Mouse (Mus musculus) liver, embryonic 13.5 days (tissue): Measurements from ENCODE around the gene Glb1l. TPM values are rescaled to one million over a fixed set of nuclear protein-coding genes. Genes with fewer than 3 reads are reported as not detected.
A peak's percentile ranks its signal among the peaks of the same experiment; 100 is the strongest.
"Not testable (repeated sequence)": the region's sequence is repeated elsewhere in the genome, so short reads cannot be mapped to it uniquely, and the experiment has no call there.

Experiments used
- ATAC-seq: fragments of 200-750 bp; cut with Nextera tagmentation; 2 replicates; pipeline ENCODE4 v1.8.0; 2017; ENCODE audit warnings: low read depth, mild to moderate bottlenecking, moderate number of reproducible peaks, moderate library complexity
- DNase-seq: peaks from one replicate; pipeline ENCODE4 v3.0.0; 2022
- H3K27ac ChIP-seq: fragments of 300-500 bp; sonication (generic); 2 replicates; pipeline ENCODE4 v1.5.1; 2015; ENCODE audit warnings: moderate library complexity, mild to moderate bottlenecking, inconsistent platforms
- H3K27me3 ChIP-seq: fragments of 300-500 bp; sonication (generic); 2 replicates; pipeline ENCODE4 v1.6.1; 2015; ENCODE audit warnings: mild to moderate bottlenecking, inconsistent platforms
- H3K36me3 ChIP-seq: fragments of 300-500 bp; sonication (generic); 2 replicates; pipeline ENCODE4 v1.6.1; 2015; ENCODE audit warnings: mild to moderate bottlenecking, inconsistent platforms
- H3K4me1 ChIP-seq: fragments of 300-500 bp; sonication (generic); replicated peaks from 2 replicates; pipeline ENCODE4 v1.6.1; 2015; ENCODE audit warnings: inconsistent platforms
- H3K4me2 ChIP-seq: fragments of 300-500 bp; sonication (generic); 2 replicates; pipeline ENCODE4 v1.6.1; 2015; ENCODE audit warnings: inconsistent platforms, mild to moderate bottlenecking, moderate library complexity
- H3K4me3 ChIP-seq: fragments of 300-500 bp; sonication (generic); replicated peaks from 2 replicates; pipeline ENCODE4 v1.5.1; 2015; ENCODE audit warnings: mild to moderate bottlenecking, inconsistent platforms
- H3K9ac ChIP-seq: fragments of 300-500 bp; sonication (generic); 2 replicates; pipeline ENCODE4 v1.6.1; 2015; ENCODE audit warnings: mild to moderate bottlenecking, inconsistent platforms
- H3K9me3 ChIP-seq: fragments of 300-500 bp; sonication (generic); replicated peaks from 2 replicates; pipeline ENCODE4 v1.6.1; 2016; ENCODE audit warnings: inconsistent platforms
- WGBS: fragments of 180-500 bp; shearing (Covaris S2); methylation state at CpG from one replicate; pipeline ENCODE4 v1.1.7; 2015; ENCODE audit not compliant: insufficient replicate concordance; 5-methylcytosine and 5-hydroxymethylcytosine counted together
- polyA plus RNA-seq: library from polyadenylated mRNA; unstranded; fragments of >200 nt; fragmentation: Nextera tagmentation; extraction: Ambion mirVana; gene quantifications from 2 replicates; pipeline ENCODE4 v1.2.1, GENCODE M21; 2015

Gene Glb1l
- polyA plus RNA-seq, 1 experiment from 2014 or later: 3.8 TPM

DNA sequence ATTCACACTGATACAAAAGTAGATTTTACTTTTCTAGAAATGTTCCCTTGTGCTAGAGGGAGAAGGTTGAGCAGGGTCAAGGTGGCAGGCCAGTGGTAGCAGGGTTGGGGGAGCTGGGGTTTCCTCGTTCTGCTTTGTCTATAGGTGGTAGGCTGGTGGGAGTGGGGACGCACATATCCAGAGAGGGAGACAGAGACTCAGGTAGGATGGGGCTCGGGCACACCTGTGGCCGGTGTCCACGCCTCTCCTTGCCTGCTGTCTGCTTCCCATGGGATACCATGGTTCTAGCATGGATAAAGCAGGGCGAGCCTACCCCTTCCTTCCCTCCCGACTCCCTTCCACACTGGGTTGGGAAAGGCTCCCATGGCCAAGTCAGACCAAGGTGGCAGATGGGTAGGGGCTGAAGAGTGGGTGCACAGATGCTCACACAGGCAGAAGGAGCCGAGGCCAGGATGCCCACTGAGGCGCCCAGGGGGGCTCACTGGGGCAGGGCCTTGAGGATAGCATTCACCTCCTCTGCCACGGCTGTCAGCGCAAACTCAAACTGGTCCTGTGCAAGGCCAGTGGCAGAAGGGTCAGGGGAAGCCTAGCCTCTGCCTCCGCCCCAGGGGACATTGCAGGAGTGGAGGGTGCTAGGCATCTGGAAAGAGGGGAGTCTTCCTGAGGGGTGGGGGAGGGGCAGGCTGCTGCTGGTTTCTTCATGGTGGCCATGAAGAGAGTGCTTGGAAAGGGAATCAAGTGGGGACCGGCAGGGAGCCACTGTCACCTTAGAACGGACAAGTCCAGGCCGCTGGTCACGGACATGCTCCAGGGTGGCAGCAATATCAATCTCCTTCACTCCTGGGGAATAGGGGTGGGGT lies 36.7 kb upstream of the Glb1l start:
- Histone ChIP-seq H3K27ac (no peak overlapping the region; the same call in 1 of the 2 replicates), H3K9me3 (no peaks in the 10 kb centered on the region), H3K4me3 (no peak overlapping the region), H3K4me1 (peaks cover 37% of the 10 kb centered on the region), H3K27me3 (peaks cover 3% of the 10 kb centered on the region), H3K9ac (no peak overlapping the region), H3K4me2 (no peak overlapping the region), H3K36me3 (peaks cover 12% of the 10 kb centered on the region)
- DNase-seq (no peak), ATAC-seq (no peak)
- WGBS: 76% methylated on average over 16 of the region's 16 CpGs

DNA sequence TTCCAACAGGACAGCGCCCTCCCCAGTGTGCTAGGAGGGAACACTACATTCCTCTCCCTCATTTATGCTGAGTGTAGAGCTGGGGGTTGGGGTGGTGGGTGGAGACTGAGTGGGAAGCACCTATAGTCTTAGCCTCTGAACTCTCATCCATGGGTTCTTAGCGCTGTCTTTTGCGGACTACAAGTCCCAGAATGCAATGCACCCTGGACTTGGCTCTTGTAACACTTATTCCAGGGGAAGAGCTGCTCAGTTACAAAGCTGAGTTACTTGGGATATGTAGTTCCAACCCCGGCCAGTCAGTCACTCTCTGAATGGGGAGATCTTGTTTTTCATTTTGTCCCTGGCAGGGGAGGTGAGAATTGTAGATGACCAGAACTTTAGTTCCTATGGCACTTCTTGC lies 34.2 kb upstream of the Glb1l start:
- ATAC-seq: peak; percentile 43
- Histone ChIP-seq H3K9ac (no peak overlapping the region), H3K4me2 (no peak overlapping the region), H3K4me3 (no peak overlapping the region), H3K27me3 (no peaks in the 10 kb centered on the region), H3K9me3 (no peaks in the 10 kb centered on the region), H3K4me1 (peaks cover 17% of the 10 kb centered on the region), H3K36me3 (peaks cover 27% of the 10 kb centered on the region), H3K27ac (0 out of 2 replicates have a peak overlapping the region, but pooled peaks have one; percentile 5)
- DNase-seq: no peak
- WGBS: 21% methylated on average over 4 of the region's 4 CpGs

DNA sequence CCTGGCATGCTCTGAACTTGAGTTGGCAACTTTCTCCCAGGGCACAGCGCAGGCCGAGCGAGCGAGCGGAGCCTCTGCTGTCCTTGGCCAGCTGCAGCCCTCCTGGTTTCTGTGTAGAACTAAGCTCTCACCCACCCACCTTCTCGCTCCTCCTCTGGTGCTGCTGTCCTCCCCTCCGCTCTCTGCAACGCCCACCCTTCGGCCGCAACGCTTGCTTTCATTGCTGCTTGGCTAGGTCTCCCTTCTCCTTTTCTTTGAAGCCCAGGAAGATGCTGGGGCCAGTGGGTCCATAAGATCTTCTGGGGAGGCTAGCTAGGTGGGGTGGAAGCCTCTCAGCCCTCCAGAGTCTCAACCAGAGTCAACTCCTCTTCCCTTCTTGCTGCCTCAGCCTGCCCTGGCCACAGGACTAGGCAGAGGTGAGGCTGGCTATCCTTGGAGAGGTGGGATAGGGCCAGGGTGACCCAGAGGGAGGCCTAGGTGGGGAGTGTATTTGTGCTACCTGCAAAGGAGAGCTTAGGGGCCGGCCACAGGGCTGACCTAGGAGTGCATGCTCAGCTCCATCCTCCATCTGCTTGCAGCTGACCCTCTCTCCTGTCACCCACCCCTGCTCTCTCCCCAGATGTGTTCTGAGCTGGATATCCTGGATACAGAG lies 33.7 kb upstream of the Glb1l start:
- peak; percentile 19 for ATAC-seq
- Histone ChIP-seq H3K27me3 (no peaks in the 10 kb centered on the region), H3K9ac (no peak overlapping the region), H3K36me3 (peaks cover 32% of the 10 kb centered on the region), H3K27ac (peak overlapping the region; percentile 5; the same call in 1 of the 2 replicates), H3K4me3 (no peak overlapping the region), H3K4me1 (peaks cover 18% of the 10 kb centered on the region), H3K4me2 (no peak overlapping the region), H3K9me3 (no peaks in the 10 kb centered on the region)
- WGBS: 90% methylated on average over 12 of the region's 12 CpGs
- no peak for DNase-seq

DNA sequence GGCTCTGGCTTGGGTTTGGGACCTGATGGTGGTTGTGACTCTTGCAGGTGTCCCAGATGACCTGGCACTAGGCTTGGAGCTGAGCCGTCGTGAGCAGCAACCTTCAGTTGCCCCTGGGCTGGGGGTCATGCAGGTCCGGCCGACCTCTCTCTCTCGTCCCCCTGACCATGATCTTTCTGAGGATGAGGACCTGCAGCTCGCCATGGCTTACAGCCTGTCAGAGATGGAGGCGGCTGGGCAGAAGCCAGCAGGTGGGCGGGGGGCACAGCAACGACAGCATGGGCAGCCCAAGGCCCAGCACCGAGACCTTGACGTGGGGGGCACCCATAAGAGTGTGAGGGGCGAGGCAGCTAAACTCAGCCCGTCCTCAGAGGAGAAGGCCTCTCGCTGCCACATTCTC lies 32.8 kb upstream of the Glb1l start:
- Histone ChIP-seq H3K4me2 (no peak overlapping the region), H3K9ac (no peak overlapping the region), H3K9me3 (no peaks in the 10 kb centered on the region), H3K36me3 (peaks cover 34% of the 10 kb centered on the region), H3K4me1 (peaks cover 17% of the 10 kb centered on the region), H3K4me3 (no peak overlapping the region), H3K27me3 (no peaks in the 10 kb centered on the region), H3K27ac (no peak overlapping the region)
- DNase-seq (no peak), ATAC-seq (no peak)
- 85% methylated on average over 14 of the region's 14 CpGs for WGBS

DNA sequence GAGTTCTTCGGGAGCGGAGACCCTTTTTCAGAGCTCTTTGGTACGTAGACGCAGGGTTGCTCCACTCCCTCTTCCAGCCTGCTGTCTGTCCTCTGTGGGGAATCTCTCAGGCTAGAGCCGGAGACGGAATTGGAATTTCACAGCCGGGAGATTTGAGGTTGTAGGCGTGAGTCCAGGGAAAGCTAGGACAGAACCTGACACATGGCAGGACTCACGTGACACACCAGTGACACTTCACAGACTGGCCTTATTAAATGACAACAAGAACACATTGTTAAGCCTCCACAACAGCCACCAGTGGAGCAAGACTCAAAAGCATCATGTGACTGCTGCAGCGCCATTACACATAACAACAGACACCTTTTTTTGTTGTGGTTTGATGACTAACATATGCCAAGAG lies 29.0 kb upstream of the Glb1l start:
- no peak overlapping the region for H3K9ac ChIP-seq
- peaks cover 43% of the 10 kb centered on the region for H3K4me1 ChIP-seq
- no peak overlapping the region for H3K4me2 ChIP-seq
- 91% methylated on average over 10 of the region's 10 CpGs for WGBS
- H3K36me3 ChIP-seq: peaks cover 34% of the 10 kb centered on the region
- H3K27ac ChIP-seq: no peak overlapping the region
- no peak for ATAC-seq
- H3K4me3 ChIP-seq: no peak overlapping the region
- no peaks in the 10 kb centered on the region for H3K27me3 ChIP-seq
- no peaks in the 10 kb centered on the region for H3K9me3 ChIP-seq
- DNase-seq: no peak

DNA sequence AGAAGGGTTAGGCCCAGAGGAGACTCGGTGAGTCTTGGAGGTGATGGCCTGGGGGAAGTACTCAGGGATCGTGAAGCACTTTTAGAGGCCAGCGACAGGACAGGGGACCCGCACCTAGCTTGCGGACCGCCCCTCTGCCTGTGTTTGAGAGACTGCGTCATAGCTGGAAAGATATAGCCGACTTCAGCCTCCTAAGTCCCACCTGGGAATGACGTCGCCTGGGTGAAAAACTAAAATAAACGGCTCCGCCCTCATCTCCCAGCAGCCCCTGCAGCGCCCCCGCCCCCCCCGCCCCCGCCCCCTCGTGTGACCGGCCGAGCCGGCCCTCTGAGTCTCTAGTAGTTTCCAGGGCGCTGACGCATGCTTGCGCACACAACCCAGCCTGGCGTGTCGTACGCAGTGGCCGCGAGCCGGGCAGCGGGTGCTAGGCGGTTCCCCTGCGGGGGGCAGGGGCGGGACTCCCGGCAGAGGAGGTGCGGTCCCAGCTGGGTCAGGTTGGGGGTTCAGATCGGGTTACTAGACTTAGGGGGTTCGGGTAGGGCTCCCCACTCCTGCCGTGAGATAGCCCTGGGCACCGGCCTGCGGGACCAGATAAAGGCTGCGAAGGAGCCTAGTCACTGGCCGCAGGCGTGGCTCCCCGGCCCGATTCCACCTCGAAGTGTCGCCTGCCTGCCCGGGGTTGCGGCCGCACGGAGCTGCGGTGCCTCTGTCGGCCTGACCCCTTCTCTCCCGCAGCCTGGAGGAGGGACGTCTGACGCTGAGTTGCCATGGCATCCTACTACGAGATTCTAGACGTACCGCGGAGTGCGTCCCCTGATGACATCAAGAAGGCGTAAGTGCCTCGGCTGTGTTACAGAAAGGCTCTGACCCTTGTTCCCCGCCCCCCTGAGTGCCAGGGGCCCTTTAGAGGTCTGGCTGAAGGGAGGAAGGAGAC lies 25.8 kb upstream of the Glb1l start, which contains the start of gene Dnajb2:
Gene Dnajb2, plus strand, starts transcription at position 290 of the 934 bp plus-strand sequence.
- H3K36me3 ChIP-seq: peaks cover 19% of the 10 kb centered on the region
- peak within 1 kb of the TSS; percentile 99 for H3K27ac ChIP-seq
- H3K27me3 ChIP-seq: no peaks in the 10 kb centered on the region
- 1% methylated on average over 64 of the region's 64 CpGs for WGBS
- peak within 1 kb of the TSS; percentile 87 for H3K4me2 ChIP-seq
- DNase-seq (peak; percentile 94), ATAC-seq (peak; percentile 96)
- peaks cover 61% of the 10 kb centered on the region for H3K4me1 ChIP-seq
- peak within 1 kb of the TSS; percentile 65 for H3K4me3 ChIP-seq
- no peaks in the 10 kb centered on the region for H3K9me3 ChIP-seq
- peak within 1 kb of the TSS; percentile 77 for H3K9ac ChIP-seq

DNA sequence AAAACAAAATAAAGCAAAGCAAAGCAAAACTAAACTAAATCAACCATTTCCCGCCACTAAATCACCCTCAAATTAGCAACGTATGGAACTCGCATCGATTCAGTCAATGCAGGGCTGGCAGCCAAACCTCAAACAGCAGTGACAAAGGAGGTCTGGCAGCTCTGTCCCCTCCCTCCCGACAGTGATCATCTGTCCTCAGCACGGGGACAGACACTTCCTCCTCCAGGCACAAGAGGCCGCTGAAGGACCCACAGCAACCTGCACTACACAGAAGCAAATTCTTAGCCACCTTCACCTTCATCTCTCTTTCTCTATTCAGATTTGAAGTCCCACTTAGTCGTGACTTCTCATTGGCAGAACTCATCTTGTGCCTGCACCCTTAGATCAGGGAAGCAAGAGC lies 24.0 kb upstream of the Glb1l start:
- H3K4me2 ChIP-seq: peak overlapping the region; percentile 87; the same call in 1 of the 2 replicates
- H3K9ac ChIP-seq: peak overlapping the region; percentile 77
- under 1% methylated on average over 8 of the region's 8 CpGs for WGBS
- no peaks in the 10 kb centered on the region for H3K9me3 ChIP-seq
- H3K27ac ChIP-seq: peak overlapping the region; percentile 99
- no peak for ATAC-seq
- H3K27me3 ChIP-seq: no peaks in the 10 kb centered on the region
- peak; percentile 68 for DNase-seq
- peaks cover 79% of the 10 kb centered on the region for H3K4me1 ChIP-seq
- peaks cover 5% of the 10 kb centered on the region for H3K36me3 ChIP-seq
- H3K4me3 ChIP-seq: 0 out of 2 replicates have a peak overlapping the region, but pooled peaks have one; percentile 65

DNA sequence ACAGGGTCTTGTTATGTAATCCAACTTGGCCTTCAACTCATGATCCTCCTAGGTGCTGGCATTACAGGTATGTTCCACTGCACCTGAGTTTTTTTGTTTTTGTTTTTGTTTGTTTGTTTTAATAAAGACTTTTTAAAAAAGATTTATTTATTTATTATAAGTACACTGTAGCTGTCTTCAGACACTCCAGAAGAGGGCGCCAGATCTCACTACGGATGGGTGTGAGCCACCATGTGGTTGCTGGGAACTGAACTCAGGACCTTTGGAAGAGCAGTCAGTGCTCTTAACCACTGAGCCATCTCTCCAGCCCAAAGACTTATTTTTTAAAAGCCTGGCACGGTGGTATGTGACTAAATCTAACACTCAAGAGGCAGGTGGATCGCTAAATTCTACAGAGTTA lies 21.9 kb upstream of the Glb1l start:
- not testable (repeated sequence) for H3K27me3 ChIP-seq, H3K27ac ChIP-seq, H3K36me3 ChIP-seq, H3K9ac ChIP-seq, H3K4me2 ChIP-seq, DNase-seq, H3K4me3 ChIP-seq, ATAC-seq, H3K9me3 ChIP-seq
- WGBS: 52% methylated on average over 4 of the region's 4 CpGs
- peaks cover 73% of the 10 kb centered on the region for H3K4me1 ChIP-seq

DNA sequence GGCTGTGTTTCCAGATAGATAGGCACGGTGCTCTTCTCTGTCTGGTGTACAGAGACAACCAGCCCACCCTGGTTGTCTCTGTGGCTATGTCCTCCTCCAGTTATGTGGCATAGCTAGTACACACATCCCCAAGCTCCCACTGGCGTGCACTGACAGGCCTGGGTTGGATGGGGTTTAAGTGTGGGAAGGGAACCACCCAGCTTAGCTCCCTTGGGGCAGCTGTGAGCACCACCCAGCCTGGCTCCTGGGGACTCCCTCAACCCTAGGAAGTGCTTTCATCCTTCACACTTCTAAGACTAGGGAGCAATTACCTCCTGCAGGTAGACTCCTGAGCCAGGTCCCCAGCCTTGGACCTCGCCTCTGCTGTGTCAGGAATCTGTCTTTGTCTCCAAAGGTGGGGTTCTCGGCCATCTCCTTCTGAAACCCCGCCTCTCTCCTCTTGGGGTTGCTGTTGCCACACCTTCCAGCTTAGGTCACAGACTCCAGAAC lies 21.1 kb upstream of the Glb1l start, which contains the start of gene A630095N17Rik:
Gene A630095N17Rik, minus strand, starts transcription at position 439 of the 489 bp plus-strand sequence.
- DNase-seq (no peak), ATAC-seq (no peak)
- Histone ChIP-seq H3K36me3 (no peaks in the 10 kb centered on the region), H3K27ac (peak within 1 kb of the TSS; percentile 66), H3K4me3 (no peak within 1 kb of the TSS), H3K9me3 (no peaks in the 10 kb centered on the region), H3K4me1 (peaks cover 72% of the 10 kb centered on the region), H3K27me3 (no peaks in the 10 kb centered on the region), H3K9ac (peak within 1 kb of the TSS; percentile 26), H3K4me2 (no peak within 1 kb of the TSS)
- WGBS: 57% methylated on average over 5 of the region's 5 CpGs

DNA sequence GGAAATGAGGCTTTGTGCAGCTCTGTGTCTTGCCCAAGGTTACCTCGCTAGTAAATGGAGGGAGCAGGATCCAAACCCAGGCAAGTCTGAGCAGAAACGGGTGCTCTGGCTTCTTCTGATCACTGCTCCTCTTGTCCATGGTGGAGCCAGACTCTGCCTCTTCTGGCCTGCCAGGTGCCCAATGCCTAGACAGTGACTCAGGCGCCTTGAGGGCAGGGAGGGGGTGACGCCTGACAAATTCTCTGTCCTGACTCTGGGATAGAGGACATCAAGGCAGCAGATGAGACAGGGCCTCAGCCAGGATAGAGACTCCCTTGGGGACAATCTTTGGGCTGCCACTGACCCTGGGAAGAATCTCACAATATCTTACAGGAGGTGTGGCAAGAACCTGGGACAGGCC lies 20.6 kb upstream of the Glb1l start:
- Histone ChIP-seq H3K4me3 (no peak overlapping the region), H3K36me3 (no peaks in the 10 kb centered on the region), H3K27ac (peak overlapping the region; percentile 66), H3K9me3 (no peaks in the 10 kb centered on the region), H3K4me1 (peaks cover 75% of the 10 kb centered on the region), H3K9ac (peak overlapping the region; percentile 26), H3K4me2 (no peak overlapping the region), H3K27me3 (no peaks in the 10 kb centered on the region)
- 59% methylated on average over 4 of the region's 4 CpGs for WGBS
- DNase-seq (no peak), ATAC-seq (no peak)
